Mouse (Mus musculus): Measurements from ENCODE around the gene Pard3.

The Pard3 gene

DNA sequence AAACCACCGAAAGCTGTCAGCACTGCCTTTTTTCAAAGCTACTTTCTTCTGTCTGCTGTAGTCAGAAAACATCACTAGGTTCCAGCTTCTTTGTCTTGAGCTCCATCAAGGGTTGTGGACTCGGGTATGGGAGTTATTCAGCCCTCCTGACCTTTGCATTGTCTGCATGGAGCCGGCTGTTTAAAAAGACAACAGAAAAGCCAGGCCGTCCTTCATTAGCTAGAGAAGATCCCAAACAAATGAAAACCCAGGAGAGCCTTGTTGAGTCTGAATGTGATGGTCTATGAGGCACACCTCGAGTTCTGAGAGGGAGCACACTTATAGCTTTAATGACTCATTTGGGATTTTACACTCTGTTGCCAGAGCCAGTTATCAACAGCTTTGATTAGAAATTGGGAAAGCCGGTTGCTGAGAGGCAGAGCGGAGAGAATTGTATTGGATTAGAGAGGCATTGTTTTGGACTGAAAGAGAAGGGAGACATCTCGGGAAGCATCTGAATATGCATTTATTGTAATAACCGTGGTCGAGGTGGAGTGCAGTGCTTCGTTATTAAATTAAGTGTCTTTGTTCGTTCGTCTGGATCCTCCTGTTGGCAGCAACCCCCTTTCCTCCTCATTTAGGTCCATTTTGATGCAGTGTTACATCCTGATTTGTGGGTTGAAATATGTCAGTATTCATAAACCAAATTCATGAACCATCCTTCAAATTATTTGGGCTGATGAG, 435.5 kb downstream of the Pard3 start:
- no peak for TF ChIP-seq GATA4 (IDR thresholded peaks at IDR 0.05; ENCODE audit: insufficient replicate concordance, low read length)

DNA sequence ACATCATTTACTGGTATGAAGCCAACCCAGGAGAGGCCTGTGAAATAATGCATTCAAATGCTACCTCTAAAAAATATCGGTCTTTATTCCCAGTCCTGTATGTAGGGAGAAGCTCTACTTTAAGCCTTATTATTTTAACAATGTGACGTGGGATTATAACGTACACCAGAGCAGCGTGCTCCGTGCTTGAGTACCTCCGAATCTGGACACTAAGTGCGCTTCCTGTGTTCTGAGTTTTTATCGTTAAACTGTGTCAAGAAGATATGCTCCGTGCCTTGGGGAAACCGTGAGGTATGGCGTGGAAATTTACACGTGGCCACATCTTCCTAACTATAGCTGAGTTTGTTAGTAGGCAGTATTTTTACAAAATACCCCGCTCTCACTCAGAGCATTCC, 436.0 kb downstream of the Pard3 start:
- TF ChIP-seq GATA4 (IDR thresholded peaks at IDR 0.05; ENCODE audit: insufficient replicate concordance, low read length), result no peak

DNA sequence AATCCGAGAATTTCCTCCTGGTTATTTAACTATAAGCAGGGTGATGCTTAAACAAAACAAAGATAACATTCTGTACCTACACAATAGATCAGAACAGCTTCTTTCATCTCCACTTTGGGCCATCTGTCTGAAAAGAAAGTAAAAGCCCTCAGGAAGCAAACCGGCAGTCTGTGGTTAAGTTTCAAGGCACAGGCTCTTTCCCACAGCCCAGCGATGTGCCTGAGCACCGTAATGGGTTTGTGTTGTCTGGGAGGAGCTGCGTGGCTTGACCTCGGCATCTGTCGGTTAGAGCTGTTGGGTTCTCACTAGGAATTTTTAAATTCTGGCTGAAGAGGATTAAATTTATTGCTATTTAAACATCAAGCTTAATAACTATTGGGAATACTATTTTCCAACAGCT, 436.5 kb downstream of the Pard3 start:
- TF ChIP-seq GATA4 (IDR thresholded peaks at IDR 0.05; ENCODE audit: insufficient replicate concordance, low read length), result no peak

- TF ChIP-seq GATA4 (IDR thresholded peaks at IDR 0.05; ENCODE audit: insufficient replicate concordance, low read length), result no peak
These were observed 438.1 kb downstream of the Pard3 start for GRCm38 (mm10) chr8:127501756-127502155.

- TF ChIP-seq GATA4 (IDR thresholded peaks at IDR 0.05; ENCODE audit: insufficient replicate concordance, low read length), result peak; percentile 69; the same call in 1 of the 2 replicates
These were observed 441.6 kb downstream of the Pard3 start for GRCm38 (mm10) chr8:127505286-127505685.

- TF ChIP-seq GATA4 (IDR thresholded peaks at IDR 0.05; ENCODE audit: insufficient replicate concordance, low read length), result no peak
These were observed 442.6 kb downstream of the Pard3 start for GRCm38 (mm10) chr8:127506336-127506735.

- no peak for TF ChIP-seq GATA4 (IDR thresholded peaks at IDR 0.05; ENCODE audit: insufficient replicate concordance, low read length)
These were observed 447.6 kb downstream of the Pard3 start for GRCm38 (mm10) chr8:127511341-127511740.

- no peak for TF ChIP-seq GATA4 (IDR thresholded peaks at IDR 0.05; ENCODE audit: insufficient replicate concordance, low read length)
These were observed 448.4 kb downstream of the Pard3 start for GRCm38 (mm10) chr8:127512001-127512573.

- TF ChIP-seq GATA4 (IDR thresholded peaks at IDR 0.05; ENCODE audit: insufficient replicate concordance, low read length), result no peak
These were observed 448.9 kb downstream of the Pard3 start for GRCm38 (mm10) chr8:127512580-127512979.

DNA sequence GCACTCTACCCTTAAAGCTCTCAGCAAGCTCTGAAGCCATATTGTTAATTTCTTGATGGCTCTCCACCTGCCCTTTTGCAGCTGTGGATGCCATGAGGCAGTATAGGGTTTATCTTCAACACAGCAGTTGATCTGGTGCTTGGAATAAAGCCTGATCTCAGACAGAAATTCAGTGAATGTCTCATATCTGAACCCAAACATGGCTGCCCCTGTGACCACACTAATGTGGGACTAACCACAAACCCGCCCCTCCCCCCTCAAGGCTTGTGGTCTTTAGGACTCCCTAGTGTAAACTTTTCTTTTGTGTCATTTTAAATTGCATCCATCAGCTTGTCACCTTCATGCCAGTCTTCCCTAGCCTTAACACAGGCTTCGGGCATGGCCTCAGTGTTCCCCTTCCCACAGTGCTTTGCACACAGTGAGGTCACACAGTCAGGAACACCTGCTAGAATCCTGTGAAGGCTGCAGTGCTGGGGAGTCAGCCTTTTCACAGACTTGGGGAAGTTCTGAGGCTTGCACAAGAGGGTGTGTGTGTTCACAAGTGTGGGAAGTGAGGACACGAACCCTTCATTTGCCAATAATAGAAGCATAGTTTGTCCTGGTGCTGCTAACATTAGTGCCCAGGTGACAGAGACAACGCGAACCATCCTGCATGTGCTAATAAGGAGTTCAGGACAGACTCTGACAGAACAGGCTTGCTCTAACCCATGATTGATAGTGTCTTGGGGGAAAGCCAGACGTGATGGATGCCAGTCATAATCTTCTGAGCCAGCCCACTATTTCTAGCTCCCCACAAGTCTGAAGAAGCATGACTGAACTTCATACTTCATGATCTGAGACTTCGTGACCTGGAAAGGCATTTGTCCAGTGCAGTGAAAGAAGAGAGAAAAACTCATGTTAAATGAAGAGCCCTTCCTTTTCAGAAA, 451.4 kb downstream of the Pard3 start:
- TF ChIP-seq GATA4 (IDR thresholded peaks at IDR 0.05; ENCODE audit: insufficient replicate concordance, low read length), result no peak

DNA sequence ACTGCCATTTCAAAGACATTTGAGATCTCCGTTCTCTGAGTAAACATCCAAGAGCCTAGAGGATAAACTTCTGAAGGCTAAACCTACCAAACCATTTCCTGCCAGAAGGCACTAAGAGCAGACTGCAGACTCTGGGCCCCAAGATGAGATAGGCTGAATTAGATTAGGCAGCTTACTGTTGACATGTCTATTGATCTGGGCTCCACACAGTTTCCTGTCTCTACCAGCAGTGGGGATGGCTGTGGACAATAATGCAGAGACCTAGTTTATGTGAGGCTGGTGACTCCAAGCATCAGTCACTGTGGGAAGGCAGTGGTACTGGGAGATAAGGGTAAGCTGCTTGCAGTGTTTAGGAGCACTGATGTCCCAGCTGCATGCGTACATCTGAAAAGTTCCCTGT, 452.4 kb downstream of the Pard3 start:
- TF ChIP-seq GATA4 (IDR thresholded peaks at IDR 0.05; ENCODE audit: insufficient replicate concordance, low read length), result no peak

DNA sequence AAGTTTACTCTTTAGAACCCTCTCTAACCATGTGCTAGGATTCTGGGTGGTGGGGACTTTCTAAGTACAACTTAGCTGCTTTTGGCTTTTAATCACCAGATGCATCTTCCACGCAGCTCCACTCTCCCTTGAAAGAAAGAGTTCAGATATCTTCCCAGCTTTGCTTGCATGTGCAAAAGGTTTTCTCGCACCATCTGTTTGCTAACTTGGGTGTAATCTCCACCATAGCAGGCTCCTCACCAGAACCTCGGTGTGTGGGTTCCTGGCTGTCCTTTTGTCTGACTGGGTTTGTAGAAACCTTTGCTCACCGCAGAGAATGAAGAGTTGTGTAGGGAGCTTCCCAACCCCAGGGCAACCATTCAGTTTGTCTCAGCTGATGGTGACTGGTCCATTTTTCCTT, 462.0 kb downstream of the Pard3 start:
- TF ChIP-seq GATA4 (IDR thresholded peaks at IDR 0.05; ENCODE audit: insufficient replicate concordance, low read length), result no peak

GRCm38 (mm10) chr8:127528315-127528714, 464.6 kb downstream of the Pard3 start:
- no peak for TF ChIP-seq GATA4 (IDR thresholded peaks at IDR 0.05; ENCODE audit: insufficient replicate concordance, low read length)

DNA sequence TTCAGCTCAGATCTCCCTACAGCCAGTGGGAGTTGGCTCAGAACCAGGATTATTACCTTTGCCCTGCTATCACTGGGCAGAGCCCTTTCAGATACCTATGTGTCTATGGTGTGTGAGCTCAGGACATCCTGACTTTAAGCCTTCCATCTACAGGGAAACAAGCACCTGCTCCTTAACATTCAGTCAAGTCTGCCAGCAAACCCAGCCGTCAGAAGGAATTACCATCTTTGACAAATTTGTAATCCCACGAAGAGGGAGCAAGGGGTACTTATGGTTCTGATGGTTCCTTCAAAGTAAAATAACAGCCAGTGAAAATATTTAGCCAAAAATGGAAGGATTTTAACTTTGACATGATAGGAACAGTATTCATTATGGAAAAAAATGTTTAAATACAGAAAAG, 466.1 kb downstream of the Pard3 start:
- TF ChIP-seq GATA4 (IDR thresholded peaks at IDR 0.05; ENCODE audit: insufficient replicate concordance, low read length), result no peak

- TF ChIP-seq GATA4 (IDR thresholded peaks at IDR 0.05; ENCODE audit: insufficient replicate concordance, low read length), result no peak
These were observed 468.2 kb downstream of the Pard3 start for GRCm38 (mm10) chr8:127531866-127532265.

GRCm38 (mm10) chr8:127534789-127535188, 471.1 kb downstream of the Pard3 start:
- no peak for TF ChIP-seq GATA4 (IDR thresholded peaks at IDR 0.05; ENCODE audit: insufficient replicate concordance, low read length)
